Mouse (Mus musculus): ENCODE measurements at regions not wholly inside any gene's neighbourhood (a gene's known extent, or its start where the extent isn't known, plus 50 kb on each side); places are given as distances from the start of the nearest gene placed in this dataset.
"Not testable (repeated sequence)": the region's sequence is repeated elsewhere in the genome, so short reads cannot be mapped to it uniquely, and the experiment has no call there.

DNA sequence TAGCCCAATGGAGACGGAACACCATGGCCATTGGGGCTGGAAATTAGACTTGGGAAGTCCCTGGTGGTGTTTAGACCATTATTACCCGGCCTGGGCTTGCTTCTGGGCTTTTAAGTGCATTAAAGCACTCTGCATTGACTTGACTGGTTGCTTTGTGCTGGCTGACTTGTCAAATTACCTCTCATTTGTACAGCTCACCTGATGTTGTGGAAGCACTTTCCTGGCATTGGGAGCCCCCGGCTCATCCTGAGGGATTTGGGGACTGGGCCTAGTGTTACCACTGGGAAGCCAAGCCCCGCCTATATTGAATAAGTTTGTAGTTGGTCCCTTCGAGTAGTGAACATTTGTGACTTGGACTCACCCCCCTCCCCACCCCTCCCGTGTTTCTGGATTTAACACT is 75.5 kb upstream of the Sh3gl3 start:
- TF ChIP-seq POLR2A (IDR thresholded peaks at IDR 0.05; ENCODE audit: borderline replicate concordance, extremely low read depth, insufficient read depth, insufficient read length, poor library complexity, severe bottlenecking) (no peak), CTCF (IDR thresholded peaks at IDR 0.05; ENCODE audit: borderline replicate concordance, extremely low read depth, insufficient read depth, insufficient read length) (no peak)
- no peak for DNase-seq (ENCODE audit: low read depth)

DNA sequence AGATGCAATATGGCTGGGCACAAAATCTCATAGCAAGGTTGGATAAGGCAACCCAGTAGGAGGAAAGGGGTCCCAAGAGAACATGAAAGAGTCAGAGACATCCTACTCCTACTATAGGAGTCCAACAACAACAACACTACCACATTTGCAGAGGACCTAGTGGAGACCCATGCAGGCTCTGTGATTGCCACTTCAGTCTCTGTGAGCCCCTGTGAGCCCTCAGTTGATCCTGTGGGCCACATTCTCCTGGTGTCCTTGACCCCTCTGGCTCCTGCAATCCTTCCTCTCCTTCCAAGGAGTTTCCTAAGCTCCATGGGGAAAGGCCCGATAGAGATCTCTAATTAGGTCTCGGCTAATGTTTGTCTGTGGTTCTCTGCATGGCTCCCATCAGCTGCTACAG is 72.3 kb upstream of the Sh3gl3 start:
- TF ChIP-seq CTCF (IDR thresholded peaks at IDR 0.05; ENCODE audit: borderline replicate concordance, extremely low read depth, insufficient read depth, insufficient read length): no peak
- no peak for TF ChIP-seq POLR2A (IDR thresholded peaks at IDR 0.05; ENCODE audit: borderline replicate concordance, extremely low read depth, insufficient read depth, insufficient read length, poor library complexity, severe bottlenecking)

DNA sequence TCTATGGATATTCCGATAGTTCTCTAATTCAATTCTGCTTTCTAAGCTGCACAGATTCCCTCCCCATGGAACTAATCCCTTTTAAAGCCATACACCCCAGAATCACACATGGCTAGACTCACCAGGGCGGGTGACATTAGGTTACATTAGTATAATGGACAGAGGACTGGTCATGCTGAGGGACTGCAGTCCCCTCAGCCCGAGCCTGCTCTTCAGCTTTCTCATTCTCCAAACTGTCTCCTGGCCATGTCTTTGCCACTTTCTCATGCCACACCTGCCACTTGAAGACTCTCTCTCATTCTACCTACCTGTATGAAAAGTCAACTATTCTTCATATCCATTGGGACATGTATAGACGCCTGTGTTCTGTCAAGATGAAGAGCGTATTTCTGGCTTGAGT is 68.0 kb upstream of the Sh3gl3 start:
- DNase-seq (ENCODE audit: low read depth): no peak
- TF ChIP-seq POLR2A (IDR thresholded peaks at IDR 0.05; ENCODE audit: borderline replicate concordance, extremely low read depth, insufficient read depth, insufficient read length, poor library complexity, severe bottlenecking): no peak
- no peak for TF ChIP-seq CTCF (IDR thresholded peaks at IDR 0.05; ENCODE audit: borderline replicate concordance, extremely low read depth, insufficient read depth, insufficient read length)

More for the DNA sequence above, 72.3 kb upstream of the Sh3gl3 start:
- no peak for DNase-seq (ENCODE audit: low read depth)

DNA sequence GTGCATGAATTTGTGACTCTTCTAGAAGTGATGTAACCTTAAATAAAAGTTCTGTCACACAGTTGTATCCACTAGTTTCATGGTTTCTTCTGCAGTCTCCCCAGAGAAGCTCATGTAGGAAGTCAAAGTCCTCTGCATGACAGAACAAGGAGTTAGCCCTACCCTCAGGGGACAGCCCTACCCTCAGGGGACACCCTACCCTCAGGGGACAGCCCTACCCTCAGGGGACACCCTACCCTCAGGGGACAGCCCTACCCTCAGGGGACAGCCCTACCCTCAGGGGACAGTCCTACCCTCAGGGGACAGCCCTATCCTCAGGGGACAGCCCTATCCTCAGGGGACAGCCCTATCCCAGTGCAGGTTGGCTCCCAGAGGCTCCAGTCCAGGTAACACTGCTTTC is 64.5 kb upstream of the Sh3gl3 start:
- not testable (repeated sequence) for DNase-seq (ENCODE audit: low read depth)

DNA sequence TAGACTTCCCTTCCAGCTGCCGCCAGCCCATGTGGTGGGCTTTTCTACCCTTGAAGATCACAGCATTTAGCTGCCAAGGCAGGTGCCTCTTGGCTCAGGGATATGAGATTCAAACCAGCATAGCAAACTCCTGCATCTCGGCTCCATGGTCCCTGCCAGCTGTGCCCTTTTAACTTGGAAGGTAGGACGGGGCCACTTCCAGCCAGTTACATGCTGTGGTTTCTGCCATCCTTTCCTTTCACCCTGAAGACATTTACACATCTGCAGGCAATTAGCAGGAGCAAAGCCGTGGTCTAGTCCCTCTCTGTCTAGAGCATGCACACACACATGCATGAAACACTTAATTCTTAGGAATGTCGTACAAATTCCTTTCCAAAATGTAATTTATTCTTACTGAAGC is 64.1 kb upstream of the Sh3gl3 start:
- TF ChIP-seq POLR2A (IDR thresholded peaks at IDR 0.05; ENCODE audit: borderline replicate concordance, extremely low read depth, insufficient read depth, insufficient read length, poor library complexity, severe bottlenecking) (no peak), CTCF (IDR thresholded peaks at IDR 0.05; ENCODE audit: borderline replicate concordance, extremely low read depth, insufficient read depth, insufficient read length) (no peak)
- DNase-seq (ENCODE audit: low read depth): no peak

DNA sequence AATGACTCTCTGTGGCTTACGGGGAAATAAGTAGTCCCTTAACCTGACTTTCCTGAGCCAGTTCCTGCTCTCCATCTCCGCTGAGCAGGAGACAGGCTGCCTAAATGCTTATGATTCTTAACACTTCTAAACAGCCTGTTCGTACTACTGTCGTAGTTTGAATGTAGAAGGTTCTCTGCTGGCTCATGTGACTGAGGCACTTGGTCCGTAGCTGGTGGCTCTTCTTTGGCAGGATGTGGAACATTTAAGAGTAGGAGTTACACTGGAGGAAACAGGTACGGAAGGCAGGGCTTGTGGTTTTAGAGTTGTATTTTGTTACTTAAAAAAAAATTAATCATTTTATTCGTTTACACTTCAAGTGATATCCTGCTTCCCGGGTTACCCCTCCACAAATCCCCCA is 63.7 kb upstream of the Sh3gl3 start:
- DNase-seq (ENCODE audit: low read depth): no peak
- TF ChIP-seq CTCF (IDR thresholded peaks at IDR 0.05; ENCODE audit: borderline replicate concordance, extremely low read depth, insufficient read depth, insufficient read length): no peak
- no peak for TF ChIP-seq POLR2A (IDR thresholded peaks at IDR 0.05; ENCODE audit: borderline replicate concordance, extremely low read depth, insufficient read depth, insufficient read length, poor library complexity, severe bottlenecking)

DNA sequence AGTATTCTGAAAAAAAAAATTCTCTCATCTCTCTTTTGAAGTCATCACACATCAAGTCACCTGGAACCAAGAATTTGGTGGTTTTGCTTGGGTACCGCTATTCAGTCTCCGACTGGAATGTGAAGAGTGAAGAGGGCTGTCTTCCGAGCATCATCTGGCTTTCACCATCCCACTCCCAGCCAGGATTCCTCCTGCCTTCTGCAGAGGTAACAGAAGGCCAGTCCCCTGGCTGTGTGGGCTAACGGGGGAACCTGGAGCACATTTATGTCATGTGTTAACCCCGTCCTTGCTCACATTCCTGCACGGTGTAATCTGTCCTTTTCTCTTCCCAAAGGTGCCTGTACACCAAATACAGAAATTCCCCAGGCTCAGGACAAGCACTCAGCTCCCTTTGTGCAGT is 61.6 kb upstream of the Sh3gl3 start:
- DNase-seq (ENCODE audit: low read depth): no peak
- TF ChIP-seq POLR2A (IDR thresholded peaks at IDR 0.05; ENCODE audit: borderline replicate concordance, extremely low read depth, insufficient read depth, insufficient read length, poor library complexity, severe bottlenecking) (no peak), CTCF (IDR thresholded peaks at IDR 0.05; ENCODE audit: borderline replicate concordance, extremely low read depth, insufficient read depth, insufficient read length) (no peak)

DNA sequence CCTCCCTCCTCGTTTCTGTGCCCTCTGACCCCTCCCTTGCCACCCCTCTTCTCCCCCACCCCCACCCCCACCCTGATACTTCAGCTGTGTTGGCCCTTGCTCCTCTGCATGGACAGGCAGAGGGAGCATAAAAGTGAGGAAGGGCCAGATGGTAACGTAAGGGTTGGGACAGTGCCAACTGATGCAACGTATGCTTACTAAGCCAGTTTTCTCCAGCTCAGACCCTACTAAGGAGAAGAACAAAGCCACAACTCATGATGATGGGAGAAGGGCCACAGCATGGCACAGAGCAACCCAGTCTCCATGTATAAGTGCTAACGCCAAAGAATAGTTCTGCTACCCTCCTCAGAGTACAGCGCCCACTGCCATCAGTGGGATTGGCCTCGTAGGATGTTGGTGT is 58.0 kb upstream of the Sh3gl3 start:
- no peak for TF ChIP-seq POLR2A (IDR thresholded peaks at IDR 0.05; ENCODE audit: borderline replicate concordance, extremely low read depth, insufficient read depth, insufficient read length, poor library complexity, severe bottlenecking)
- no peak for TF ChIP-seq CTCF (IDR thresholded peaks at IDR 0.05; ENCODE audit: borderline replicate concordance, extremely low read depth, insufficient read depth, insufficient read length)
- peak; percentile 40 for DNase-seq (ENCODE audit: low read depth)

DNA sequence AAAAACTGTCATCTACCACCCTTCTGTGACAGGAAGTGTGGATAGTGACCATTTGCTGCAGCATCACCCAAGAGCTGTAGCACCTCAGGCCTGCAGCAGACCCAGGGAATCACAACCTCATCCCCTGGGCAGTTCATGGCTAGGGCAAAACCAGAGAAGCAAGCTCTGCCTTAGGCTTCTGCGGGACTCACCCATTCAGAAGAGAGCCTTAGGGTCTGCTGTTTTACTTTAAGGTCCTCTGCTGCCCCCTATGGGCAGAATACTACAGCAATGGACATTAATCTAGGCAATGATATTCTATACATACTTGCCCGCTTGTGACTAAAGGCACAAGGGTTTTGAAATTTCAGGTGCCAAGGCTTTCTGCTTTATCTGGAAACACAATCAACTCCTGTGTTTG is 54.4 kb upstream of the Sh3gl3 start:
- peak; percentile 92 for DNase-seq (ENCODE audit: low read depth)
- TF ChIP-seq POLR2A (IDR thresholded peaks at IDR 0.05; ENCODE audit: borderline replicate concordance, extremely low read depth, insufficient read depth, insufficient read length, poor library complexity, severe bottlenecking): no peak
- TF ChIP-seq CTCF (IDR thresholded peaks at IDR 0.05; ENCODE audit: borderline replicate concordance, extremely low read depth, insufficient read depth, insufficient read length): peak; percentile 62; the same call in 1 of the 2 replicates

DNA sequence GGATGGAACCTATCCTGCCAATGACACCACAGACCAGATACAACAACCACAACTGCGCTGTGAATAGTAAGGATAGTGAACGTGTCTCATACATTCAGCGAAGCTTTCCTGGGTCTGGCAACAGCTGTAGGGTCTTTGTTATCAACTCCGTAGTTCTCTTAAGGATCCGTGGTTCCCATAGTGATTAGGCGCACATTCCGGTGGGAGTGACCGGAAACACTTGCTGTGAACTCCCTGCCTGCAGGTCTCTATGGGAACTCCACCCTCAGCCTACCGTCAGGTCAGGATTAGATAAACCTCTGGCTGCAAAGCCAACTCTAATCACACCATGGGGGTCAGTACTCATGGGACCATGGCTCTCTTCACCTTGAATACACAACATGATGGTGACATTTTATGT is 53.8 kb upstream of the Sh3gl3 start:
- no peak for DNase-seq (ENCODE audit: low read depth)
- TF ChIP-seq CTCF (IDR thresholded peaks at IDR 0.05; ENCODE audit: borderline replicate concordance, extremely low read depth, insufficient read depth, insufficient read length) (no peak), POLR2A (IDR thresholded peaks at IDR 0.05; ENCODE audit: borderline replicate concordance, extremely low read depth, insufficient read depth, insufficient read length, poor library complexity, severe bottlenecking) (no peak)

DNA sequence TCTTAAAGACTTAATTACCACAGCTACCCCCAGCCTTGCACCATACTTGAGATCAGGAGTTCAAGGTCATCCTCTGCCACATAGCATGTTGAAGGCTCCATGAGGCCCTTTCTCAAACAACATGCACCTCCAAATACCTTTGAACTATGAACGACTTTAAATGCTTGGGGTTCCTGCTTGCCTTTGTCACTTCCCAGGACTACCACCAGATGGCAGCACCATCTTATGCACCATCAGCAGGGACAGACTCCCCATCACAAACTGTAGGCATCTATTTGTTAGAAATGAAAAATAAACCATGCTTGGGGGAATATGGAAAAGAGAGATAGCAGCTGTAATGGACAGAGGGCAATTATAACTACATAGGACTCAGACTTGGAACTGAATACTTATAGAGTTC is 51.9 kb upstream of the Sh3gl3 start:
- TF ChIP-seq POLR2A (IDR thresholded peaks at IDR 0.05; ENCODE audit: borderline replicate concordance, extremely low read depth, insufficient read depth, insufficient read length, poor library complexity, severe bottlenecking) (no peak), CTCF (IDR thresholded peaks at IDR 0.05; ENCODE audit: borderline replicate concordance, extremely low read depth, insufficient read depth, insufficient read length) (peak; percentile 87)
- DNase-seq (ENCODE audit: low read depth): peak; percentile 84

Measured in brain, embryonic 14.5 days (tissue).